8 mouse cellular contexts compared by ENCODE assay signal in the genomic region with DNA sequence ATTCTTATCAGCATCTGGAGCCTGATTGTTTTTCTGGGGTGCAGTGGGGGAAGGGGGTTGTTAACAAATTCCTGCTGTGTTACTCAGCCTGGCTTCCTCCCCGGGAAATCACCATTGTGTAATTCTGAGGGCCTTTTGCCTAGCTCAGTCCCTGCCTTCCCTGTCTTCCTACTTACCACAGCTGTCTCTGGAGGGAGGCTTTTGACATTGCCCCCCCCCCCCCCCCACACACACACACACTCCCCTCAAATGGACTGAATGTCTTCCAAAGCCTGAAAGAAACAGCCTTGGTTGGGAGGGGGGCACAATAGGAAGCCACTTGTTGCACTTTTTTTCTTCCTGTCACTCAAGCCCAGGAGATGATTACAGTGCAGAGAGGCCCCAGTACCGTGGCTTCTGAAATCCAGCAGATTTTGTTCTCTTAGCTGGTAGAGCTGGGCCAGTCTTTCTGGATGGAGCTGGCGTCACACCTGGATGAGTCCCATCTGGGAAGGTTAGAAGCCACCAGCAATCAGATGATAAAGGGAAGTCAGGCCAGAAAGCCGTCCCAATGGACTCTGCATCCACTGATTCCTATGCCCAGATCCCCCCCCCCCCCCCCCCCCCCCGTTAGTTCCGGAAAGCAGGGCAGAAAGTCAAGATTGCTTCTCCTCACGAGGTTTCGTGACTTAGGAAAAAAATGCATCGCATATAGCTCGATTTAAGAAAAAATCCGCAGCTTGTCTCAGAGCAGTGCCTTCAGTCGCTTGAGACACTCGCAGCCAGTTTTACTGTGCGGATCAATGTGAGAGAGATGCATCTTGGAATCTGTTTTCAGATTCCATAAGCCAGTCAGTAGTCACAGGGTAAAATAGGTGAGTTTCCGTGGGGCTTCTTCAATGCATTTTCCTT. TPM values are rescaled to one million over a fixed set of nuclear protein-coding genes. Genes with fewer than 3 reads are reported as not detected.
DNase-seq lines count a peak whose midpoint lies in the region; ATAC-seq and TF ChIP-seq lines count a peak whose summit lies in the region.

No protein-coding gene starts in this region.

- H3K36me3 ChIP-seq in limb, embryonic 12.5 days, result peaks cover 32% of the 10 kb centered on the region
- H3K36me3 ChIP-seq in midbrain, embryonic 12.5 days, result peaks cover 31% of the 10 kb centered on the region
- H3K36me3 ChIP-seq in thymus, adult 2 months (ENCODE audit: control insufficient read depth, insufficient read depth, low read length), result peaks cover 38% of the 10 kb centered on the region

- peaks cover 21% of the 10 kb centered on the region for H3K4me1 ChIP-seq in embryonic fibroblast, embryonic 13.5 days (ENCODE audit: control insufficient read depth, insufficient read depth, low read length)
- H3K4me1 ChIP-seq in limb, embryonic 12.5 days (replicated peaks), result peaks cover 9% of the 10 kb centered on the region
- H3K4me1 ChIP-seq in midbrain, embryonic 12.5 days, result peaks cover 10% of the 10 kb centered on the region
- H3K4me1 ChIP-seq in thymus, adult 2 months (replicated peaks; ENCODE audit: control insufficient read depth, insufficient read depth, low read length), result 0 out of 2 replicates have a peak, but pooled peaks cover 2% of the 10 kb centered on the region

- TF ChIP-seq CTCF in left cerebral cortex, adult 2 months (IDR thresholded peaks at IDR 0.05), result no peak
- TF ChIP-seq CTCF in embryonic fibroblast, embryonic 13.5 days (IDR thresholded peaks at IDR 0.05; ENCODE audit: borderline replicate concordance, insufficient read depth, low read length), result no peak
- TF ChIP-seq CTCF in thymus, adult 2 months (IDR thresholded peaks at IDR 0.05; ENCODE audit: borderline replicate concordance, control insufficient read depth, extremely low read depth, insufficient read depth, low read length, poor library complexity), result no peak

- no peak overlapping the region for H3K4me3 ChIP-seq in left cerebral cortex, adult 2 months
- no peak overlapping the region for H3K4me3 ChIP-seq in embryonic fibroblast, embryonic 13.5 days (ENCODE audit: insufficient read depth, low read length)
- H3K4me3 ChIP-seq in limb, embryonic 12.5 days (replicated peaks), result no peak overlapping the region
- no peak overlapping the region for H3K4me3 ChIP-seq in midbrain, embryonic 12.5 days
- no peak overlapping the region for H3K4me3 ChIP-seq in thymus, adult 2 months (ENCODE audit: control insufficient read depth, insufficient read depth, low read length)

- 26% methylated on average over 14 of the region's 15 CpGs for WGBS in limb, embryonic 12.5 days
- WGBS in midbrain, embryonic 12.5 days, result 11% methylated on average over 15 of the region's 15 CpGs
- WGBS in thymus, adult 2 months, result 70% methylated on average over 15 of the region's 15 CpGs

- no peak overlapping the region for H3K9ac ChIP-seq in limb, embryonic 12.5 days (replicated peaks)
- no peak overlapping the region for H3K9ac ChIP-seq in midbrain, embryonic 12.5 days (replicated peaks)

- no peaks in the 10 kb centered on the region for H3K9me3 ChIP-seq in limb, embryonic 12.5 days
- no peaks in the 10 kb centered on the region for H3K9me3 ChIP-seq in midbrain, embryonic 12.5 days

- no peaks in the 10 kb centered on the region for H3K27me3 ChIP-seq in limb, embryonic 12.5 days
- H3K27me3 ChIP-seq in midbrain, embryonic 12.5 days, result no peaks in the 10 kb centered on the region
- no peaks in the 10 kb centered on the region for H3K27me3 ChIP-seq in thymus, adult 2 months (ENCODE audit: control insufficient read depth, insufficient read depth, low read length)

- peak; percentile 56; the same call in 1 of the 2 replicates for ATAC-seq in limb, embryonic 12.5 days (ENCODE audit: insufficient number of reproducible peaks, insufficient read depth, low FRiP score, low TSS enrichment, low read depth)
- ATAC-seq in midbrain, embryonic 12.5 days (ENCODE audit: low FRiP score, low read depth), result peak; percentile 73
- no peak for ATAC-seq in inflammation-experienced regulatory T-cells, adult 6 months

- peak overlapping the region; percentile 75 for H3K27ac ChIP-seq in left cerebral cortex, adult 2 months
- H3K27ac ChIP-seq in embryonic fibroblast, embryonic 13.5 days (ENCODE audit: insufficient read depth, low read length), result peak overlapping the region; percentile 99
- no peak overlapping the region for H3K27ac ChIP-seq in limb, embryonic 12.5 days
- no peak overlapping the region for H3K27ac ChIP-seq in midbrain, embryonic 12.5 days (replicated peaks)
- H3K27ac ChIP-seq in thymus, adult 2 months (ENCODE audit: control insufficient read depth, insufficient read depth, low read length), result no peak overlapping the region

- intact Hi-C loops in left cerebral cortex, adult 2 months (cut with DNase I), result no loop called here
- intact Hi-C loops in left cerebral cortex, postnatal 4 days (cut with DNase I), result no loop called here
- intact Hi-C loops in heart, postnatal 14 days (cut with DNase I), result loop anchor here (5.0 to 10.0 kb wide), 2 partner anchors 324 to 662 kb away; no protein-coding TSS in a partner anchor

- no peak for DNase-seq in left cerebral cortex, adult 2 months (ENCODE audit: extremely low spot score in 1 of 2, low spot score in 2 of 2)
- DNase-seq in left cerebral cortex, postnatal 4 days, result no peak
- DNase-seq in heart, postnatal 14 days, result peak; percentile 73 to 77
- no peak for DNase-seq in thymus, adult 2 months

- TF ChIP-seq POLR2A in embryonic fibroblast, embryonic 13.5 days (IDR thresholded peaks at IDR 0.05; ENCODE audit: low read depth, low read length), result no peak
- no peak for TF ChIP-seq POLR2A in thymus, adult 2 months (IDR thresholded peaks at IDR 0.05; ENCODE audit: control insufficient read depth, extremely low read depth, insufficient read depth, low read length, poor library complexity)

- H3K4me2 ChIP-seq in limb, embryonic 12.5 days, result peak overlapping the region; percentile 19
- peak overlapping the region; percentile 20 for H3K4me2 ChIP-seq in midbrain, embryonic 12.5 days (replicated peaks)

RNA-seq across cellular contexts. Expression of a gene that starts 9.3 kb away (rescaled TPM):
- total RNA-seq in left cerebral cortex, adult 2 months (2021), result 10 to 100 TPM; 49.0 to 55.1 TPM
- total RNA-seq in left cerebral cortex, postnatal 4 days (2021), result 100 to 1,000 TPM; 112 to 117 TPM
- 105 and 134 TPM in 2 replicates for polyA plus RNA-seq in embryonic fibroblast, embryonic 13.5 days (2011; ENCODE audit: insufficient read length, low read depth, missing spikeins)
- total RNA-seq in heart, postnatal 14 days (2021), result 10 to 100 TPM; 76.8 to 80.6 TPM
- polyA plus RNA-seq in limb, embryonic 12.5 days (2016; fragmentation: Nextera tagmentation; extraction: Ambion mirVana), result 34.7 and 39.8 TPM in 2 replicates
- polyA plus RNA-seq in midbrain, embryonic 12.5 days (2016; fragmentation: Nextera tagmentation; extraction: Ambion mirVana), result 71.6 and 77.0 TPM in 2 replicates
- 21.8 and 23.0 TPM in 2 replicates for polyA plus RNA-seq in thymus, adult 2 months (2012; rRNA removed)
- polyA plus RNA-seq in inflammation-experienced regulatory T-cells, adult 6 months (2017; shearing (Covaris generic)), result 100 to 1,000 TPM; 120 to 191 (median 184) TPM

Comparison
In these comparisons a context has a peak if more than half of its experiments do, and no peak if none do; other contexts are left out.
1. DNase-seq: peak in heart, postnatal 14 days (2 of 2); none in left cerebral cortex, adult 2 months (0 of 2), left cerebral cortex, postnatal 4 days (single experiment) and thymus, adult 2 months (single experiment).
2. H3K27ac ChIP-seq: peak in left cerebral cortex, adult 2 months (single experiment) and embryonic fibroblast, embryonic 13.5 days (single experiment); none in limb, embryonic 12.5 days (single experiment), midbrain, embryonic 12.5 days (single experiment) and thymus, adult 2 months (single experiment).